Mouse (Mus musculus) hindbrain, embryonic 14.5 days (tissue): ENCODE data around the gene Rbmxl1. TPM values are rescaled to one million over a fixed set of nuclear protein-coding genes. Genes with fewer than 3 reads are reported as not detected.

Source experiments
- polyA plus RNA-seq: library from polyadenylated mRNA; unstranded; fragments of >200 nt; fragmentation: Nextera tagmentation; extraction: Ambion mirVana; gene quantifications from 2 replicates; pipeline ENCODE4 v1.2.1, GENCODE M21; 2014

Gene Rbmxl1
- polyA plus RNA-seq, 1 experiment from 2014 or later, result 195 TPM

Other genes starting within 250 kb of the Rbmxl1 start
- 6.1 and 6.2 TPM in 2 replicates for gene Pou4f2, start 72.3 kb downstream of the Rbmxl1 start, polyA plus RNA-seq
- gene Slc10a7, start 448 bp upstream of the Rbmxl1 start, polyA plus RNA-seq, result 6.3 and 6.4 TPM in 2 replicates